Mouse (Mus musculus): ENCODE results near the gene Hdx.

The Hdx gene

DNA sequence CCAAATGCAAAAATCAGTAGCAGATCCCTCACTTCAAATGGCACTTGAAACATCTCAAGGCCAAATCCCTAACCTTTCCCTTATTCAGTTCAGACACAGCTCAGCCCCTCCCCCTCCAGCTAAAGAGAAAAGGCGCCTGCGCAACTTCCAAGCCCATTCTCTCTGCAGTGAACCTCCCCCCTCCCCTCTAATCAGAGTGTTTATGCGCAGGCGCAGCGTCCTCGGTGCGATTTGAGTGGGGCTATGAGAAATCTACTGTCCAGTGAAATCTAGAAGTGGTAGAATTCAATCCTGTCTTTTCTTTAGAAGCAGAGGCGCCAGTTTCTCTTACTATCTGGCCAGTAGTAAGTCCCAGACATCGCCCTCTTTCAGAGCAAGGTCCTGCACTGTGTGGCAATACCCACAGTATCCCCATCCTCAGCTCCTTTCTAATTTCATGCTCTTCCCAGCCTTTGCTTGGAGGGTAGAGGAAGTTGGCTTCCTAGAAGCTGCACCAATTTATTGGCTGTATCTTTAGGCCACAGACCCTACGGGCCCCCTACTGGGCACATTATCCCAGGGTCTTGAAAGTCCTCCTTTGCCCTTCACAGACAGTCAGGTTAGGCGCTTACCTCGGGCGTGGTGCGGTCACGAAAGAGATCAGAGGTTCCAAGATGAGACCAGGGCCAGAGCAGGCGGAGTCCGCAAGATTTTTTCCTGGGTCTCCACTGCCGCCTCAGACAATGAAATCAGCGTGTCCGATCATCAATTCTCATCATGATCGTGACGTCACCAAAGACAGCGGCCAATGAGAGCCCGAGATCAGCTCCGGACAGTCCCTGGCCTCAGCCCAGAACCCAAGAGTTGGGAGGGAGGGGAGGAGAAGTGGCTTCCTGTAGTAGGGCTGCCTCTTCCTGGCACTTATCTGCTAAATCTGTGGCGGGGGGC, at the start of gene Hdx:
TSS of gene Hdx (minus strand) at position 724 of the 927 bp plus-strand sequence.
- peak; percentile 96 for DNase-seq

DNA sequence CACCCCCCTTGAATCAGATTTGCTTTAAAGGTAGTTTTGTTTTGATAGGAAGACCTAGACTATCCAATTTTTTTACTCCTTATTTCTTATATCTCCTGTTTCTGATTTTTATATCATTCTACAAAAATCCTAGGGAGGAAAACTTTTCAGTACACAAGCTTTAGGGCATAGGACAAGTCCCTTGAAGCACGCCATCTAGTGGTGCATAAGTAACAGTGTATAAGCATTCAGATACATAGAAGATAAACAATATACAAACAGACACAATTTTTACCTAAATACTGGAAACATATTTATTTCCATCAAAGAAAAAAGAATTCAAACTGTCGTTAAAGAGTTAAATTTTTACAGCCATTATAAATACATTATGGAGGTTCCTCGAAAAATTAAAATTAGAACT, 11.2 kb downstream of the Hdx start:
- no peak for DNase-seq

DNA sequence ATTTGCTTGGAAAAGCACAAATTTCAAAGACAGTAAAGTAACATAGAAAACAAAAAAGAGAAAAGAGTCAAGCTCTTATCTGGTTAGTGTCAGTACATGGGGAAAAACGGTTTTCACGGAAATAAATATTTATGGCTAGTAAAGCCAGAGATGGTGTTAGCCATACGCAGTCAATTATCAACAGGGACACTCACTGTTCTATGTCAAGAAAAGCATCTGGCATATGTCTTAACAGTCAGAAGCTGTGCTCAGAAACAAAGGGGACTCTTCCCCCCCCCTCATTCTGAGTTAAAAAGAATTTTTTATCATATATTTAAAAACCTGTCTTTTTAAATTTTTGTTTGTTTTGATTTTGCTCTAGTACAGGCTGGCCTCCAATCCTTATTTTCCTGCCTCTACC, 25.2 kb downstream of the Hdx start:
- no peak for DNase-seq

DNA sequence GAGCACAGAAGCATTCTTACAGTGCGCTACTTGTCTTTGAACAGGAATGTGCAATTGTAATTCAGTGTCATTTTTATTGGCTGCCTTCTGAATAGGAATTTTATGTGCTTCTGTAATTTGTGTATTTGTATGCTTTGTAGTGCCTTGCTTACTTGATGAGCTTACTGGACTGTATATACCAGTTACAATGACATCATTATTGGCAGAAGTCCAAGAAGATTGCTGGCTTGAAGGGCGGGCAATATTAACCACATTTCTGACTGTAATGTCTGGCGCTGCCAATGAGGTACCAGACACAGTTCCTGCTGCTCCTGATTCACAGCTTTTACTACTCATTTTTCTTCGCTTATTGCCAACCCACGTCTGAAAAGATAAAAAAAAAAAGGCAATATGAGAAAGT, 36.5 kb downstream of the Hdx start:
- no peak for DNase-seq

DNA sequence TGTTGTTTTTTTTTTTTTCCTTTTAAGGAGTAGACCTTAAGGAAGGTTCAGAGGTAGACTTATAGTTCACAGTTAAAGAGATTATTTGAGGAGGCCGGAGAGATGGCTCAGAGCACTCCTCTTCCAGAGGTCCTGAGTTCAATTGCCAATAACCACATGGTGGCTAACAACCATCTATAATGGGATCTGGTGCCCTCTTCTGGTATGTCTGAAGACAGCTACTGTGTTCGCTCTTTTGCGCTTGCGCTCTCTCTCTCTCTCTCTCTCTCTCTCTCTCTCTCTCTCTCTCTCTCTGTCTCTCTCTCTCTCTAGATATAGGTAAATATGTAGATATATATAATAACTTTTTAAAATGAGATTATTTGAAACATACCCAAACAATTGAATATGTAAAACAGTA, 38.2 kb downstream of the Hdx start:
- DNase-seq: no peak

DNA sequence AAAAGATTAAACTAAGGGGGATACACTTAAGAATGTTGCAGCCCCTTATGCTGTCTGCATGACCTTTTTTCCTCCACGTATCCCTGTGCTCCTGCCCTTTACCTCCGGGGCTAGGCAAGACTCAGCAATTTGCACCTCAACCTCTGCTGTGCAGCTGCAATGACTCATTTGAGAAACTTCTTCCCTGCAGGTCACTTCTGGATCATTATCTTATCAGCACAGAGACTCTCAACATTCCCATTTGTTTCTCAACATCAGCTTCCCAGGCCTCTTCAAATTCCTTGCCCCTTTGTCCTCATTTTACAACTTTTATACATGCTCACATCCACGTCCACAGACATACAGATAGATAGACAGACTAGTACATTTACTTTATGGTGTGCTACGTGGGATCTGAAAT, 51.9 kb downstream of the Hdx start:
- no peak for DNase-seq

DNA sequence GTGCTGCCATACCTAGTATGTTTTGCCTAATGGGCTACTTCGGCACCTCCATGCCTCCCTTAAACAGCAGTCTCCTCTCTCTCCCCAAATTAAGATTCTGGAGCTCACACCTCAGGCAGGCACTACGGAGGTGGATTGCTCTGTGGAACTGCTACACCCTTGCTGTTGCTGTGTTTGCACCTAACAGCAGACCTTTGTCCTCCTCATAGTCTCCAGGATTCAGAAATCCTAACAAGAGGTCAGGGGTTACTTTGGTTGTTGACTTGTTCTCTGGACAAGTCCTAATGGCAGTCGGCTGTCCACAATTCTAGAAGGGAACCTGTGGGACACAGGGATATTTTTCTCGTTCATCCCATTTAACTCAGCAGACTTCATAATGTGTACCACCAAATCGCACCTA, 56.3 kb downstream of the Hdx start:
- DNase-seq: no peak

DNA sequence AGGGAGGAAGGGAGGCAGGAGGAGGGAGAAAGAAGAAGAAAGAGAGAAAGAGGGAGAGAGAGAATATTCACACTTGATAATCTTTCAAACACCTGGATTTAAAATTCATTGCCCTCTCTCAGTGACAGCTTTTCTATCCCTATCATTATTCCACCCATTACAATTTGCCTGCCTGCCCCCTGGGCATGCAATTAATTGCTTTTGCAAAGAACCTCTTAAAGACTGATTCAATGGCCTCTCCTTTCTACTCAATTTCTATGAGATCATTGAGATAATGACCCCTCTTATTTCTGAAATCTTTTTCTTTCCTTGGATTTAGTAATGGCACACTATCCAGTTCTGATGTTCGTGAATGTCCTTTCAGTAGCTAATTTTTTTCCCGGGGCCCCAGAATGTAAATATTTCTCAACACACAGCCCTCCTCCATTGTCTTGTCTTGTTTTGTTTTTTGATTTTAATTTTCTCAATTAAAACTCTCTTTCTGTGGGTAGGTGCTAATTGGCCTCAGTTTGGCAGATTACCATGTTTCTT, 99.2 kb downstream of the Hdx start:
- no peak for DNase-seq

DNA sequence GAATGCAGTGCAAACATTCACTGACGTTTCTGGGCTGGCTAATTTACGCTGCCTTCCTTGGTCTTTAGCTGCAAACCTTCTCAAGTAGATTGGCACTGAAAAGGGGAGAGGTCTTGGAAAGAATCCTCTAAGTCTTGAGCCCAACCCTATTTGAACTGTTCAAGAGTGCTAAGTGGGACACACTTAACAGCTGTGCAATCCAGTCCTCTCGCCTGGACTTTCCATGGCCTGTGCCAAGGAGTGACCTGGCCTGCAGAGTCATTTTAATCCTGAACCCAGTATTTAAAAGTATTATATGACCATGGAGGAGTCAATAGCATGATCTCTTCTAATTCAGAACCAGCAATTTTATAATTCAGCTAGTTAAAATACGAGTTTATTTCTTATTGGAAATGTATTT, 109.3 kb downstream of the Hdx start:
- DNase-seq: peak; percentile 53

DNA sequence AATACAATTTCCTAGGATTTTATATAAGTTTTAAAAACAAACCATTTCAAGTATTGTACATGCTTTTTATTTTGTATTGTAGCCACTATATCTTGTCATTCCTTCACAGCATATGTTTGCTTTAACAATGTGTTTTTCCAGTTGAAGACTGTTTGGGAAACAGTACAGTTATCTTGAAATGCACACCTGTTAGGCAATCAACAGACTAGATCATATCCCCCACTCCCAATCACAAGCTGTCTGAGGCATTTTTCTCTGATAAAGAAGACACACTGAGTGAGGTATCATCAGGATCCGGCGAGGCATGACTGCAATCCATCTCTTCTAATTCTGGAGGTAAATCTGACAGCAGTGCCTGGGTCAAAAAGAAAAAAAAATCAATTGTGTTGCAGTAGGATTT, 119.8 kb downstream of the Hdx start:
- DNase-seq: no peak

DNA sequence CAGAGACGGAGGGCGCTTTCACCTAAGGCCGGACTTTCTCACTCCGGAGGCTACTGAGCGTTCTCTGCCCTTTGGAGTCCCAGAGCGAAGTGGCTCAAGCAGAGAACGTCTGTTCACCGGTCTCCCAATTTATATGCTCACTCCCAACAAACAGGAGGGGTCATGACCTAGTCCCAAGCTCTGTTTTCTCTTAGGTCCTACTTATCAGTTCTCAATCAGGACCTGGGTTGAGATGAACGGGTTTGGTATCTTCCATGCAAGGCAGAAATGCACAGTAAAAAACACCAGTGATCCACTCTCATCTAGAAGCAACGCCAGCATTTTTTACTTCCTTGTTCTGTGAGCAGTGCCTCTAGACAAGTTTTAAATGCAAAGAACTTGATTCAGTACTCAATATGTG, 159.0 kb downstream of the Hdx start, which contains the start of gene Rps6ka6:
TSS of gene Rps6ka6 (minus strand) at position 101 of the 400 bp plus-strand sequence.
- no peak for DNase-seq
